Mouse (Mus musculus): Measurements from ENCODE around the gene March9. TPM values are rescaled to one million over a fixed set of nuclear protein-coding genes. Genes with fewer than 3 reads are reported as not detected.

Gene March9
- total and polyA plus RNA-seq, 3 experiments = 2.1 to 5.2 TPM; not detected in 1

DNA sequence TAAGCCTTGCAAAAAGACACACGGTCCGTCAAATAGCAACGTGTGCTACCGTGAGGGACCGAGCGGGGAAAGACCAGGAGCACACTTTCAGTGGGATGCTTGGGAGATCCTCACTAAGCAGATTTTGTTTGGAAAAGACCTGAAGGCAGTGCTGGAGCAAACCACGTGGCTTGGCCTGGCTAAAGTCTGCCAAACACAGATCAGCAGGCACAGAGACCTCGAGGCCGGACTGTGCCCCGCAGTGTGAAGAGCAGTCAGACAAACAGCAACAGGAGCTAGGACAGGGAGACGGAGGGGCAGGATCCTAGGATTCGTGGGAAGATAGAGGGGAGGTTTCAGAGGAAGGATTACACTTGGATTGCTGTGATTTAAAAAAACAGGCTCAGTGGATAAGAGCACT, 23.7 kb downstream of the March9 start:
- Histone ChIP-seq H3K36me3 (ENCODE audit: control insufficient read depth in 1 of 2, insufficient read depth in 2 of 2, low read length in 2 of 2) (no peaks in the 10 kb centered on the region), H3K79me2 (ENCODE audit: control insufficient read depth, insufficient read depth, low read length, poor library complexity) (no peaks in the 10 kb centered on the region; the same call in 1 of the 2 replicates), H3K4me3 (ENCODE audit: control insufficient read depth in 1 of 2, insufficient read depth in 1 of 2, low read depth in 2 of 2, low read length in 2 of 2) (no peak overlapping the region), H3K9ac (ENCODE audit: control insufficient read depth, low read depth, low read length, poor library complexity, severe bottlenecking) (no peak overlapping the region), H3K27me3 (ENCODE audit: control insufficient read depth in 1 of 2, insufficient read depth in 2 of 2, low read length in 2 of 2) (no peaks in the 10 kb centered on the region), H3K9me3 (replicated peaks; ENCODE audit: insufficient read depth, low read length) (no peaks in the 10 kb centered on the region), H3K27ac (ENCODE audit: control insufficient read depth, low read depth, low read length) (no peak overlapping the region), H3K4me1 (ENCODE audit: control insufficient read depth in 1 of 2, insufficient read depth in 2 of 2, low read length in 2 of 2) (0 out of 4 replicates have a peak, but pooled peaks cover 0 to under 1% of the 10 kb centered on the region in 2 experiments)
- TF ChIP-seq CHD1 (IDR thresholded peaks at IDR 0.05; ENCODE audit: low read depth, low read length) (no peak), ZC3H11A (IDR thresholded peaks at IDR 0.05; ENCODE audit: low read depth, low read length) (no peak), TBP (IDR thresholded peaks at IDR 0.05; ENCODE audit: low read depth, low read length) (no peak)
- DNase-seq (ENCODE audit: low read depth, low spot score) = no peak

- TF ChIP-seq BHLHE40 (IDR thresholded peaks at IDR 0.05; ENCODE audit: borderline replicate concordance, low read depth, low read length) (no peak), ELF1 (IDR thresholded peaks at IDR 0.05; ENCODE audit: low read depth, low read length) (no peak), POLR2AphosphoS2 (IDR thresholded peaks at IDR 0.05; ENCODE audit: low read length) (no peak), HCFC1 (IDR thresholded peaks at IDR 0.05; ENCODE audit: low read depth, low read length) (no peak), TBP (IDR thresholded peaks at IDR 0.05; ENCODE audit: low read depth, low read length) (no peak), USF2 (IDR thresholded peaks at IDR 0.05; ENCODE audit: borderline replicate concordance in 1 of 2, insufficient read depth in 1 of 2, low read depth in 1 of 2, low read length in 2 of 2) (no peak), POLR2AphosphoS5 (IDR thresholded peaks at IDR 0.05; ENCODE audit: borderline replicate concordance, low read depth, low read length) (no peak), NRF1 (IDR thresholded peaks at IDR 0.05; ENCODE audit: insufficient read depth, low read depth, low read length, poor library complexity, severe bottlenecking) (no peak), ZC3H11A (IDR thresholded peaks at IDR 0.05; ENCODE audit: low read depth, low read length) (no peak), MAFK (IDR thresholded peaks at IDR 0.05; ENCODE audit: borderline replicate concordance, low read depth, low read length) (no peak), TAL1 (IDR thresholded peaks at IDR 0.05; ENCODE audit: low read length) (no peak), ETS1 (IDR thresholded peaks at IDR 0.05; ENCODE audit: low read depth, low read length) (no peak), JUND (IDR thresholded peaks at IDR 0.05; ENCODE audit: low read depth, low read length) (no peak), MAZ (IDR thresholded peaks at IDR 0.05; ENCODE audit: low read depth, low read length) (no peak), MAX (IDR thresholded peaks at IDR 0.05; ENCODE audit: low read length) (no peak)
These were observed 26.7 kb downstream of the March9 start for GRCm38 (mm10) chr10:127033301-127033741.

More at GRCm38 (mm10) chr10:127033301-127033741, 26.7 kb downstream of the March9 start:
- H3K4me1 ChIP-seq (ENCODE audit: control insufficient read depth in 1 of 2, insufficient read depth in 2 of 2, low read length in 2 of 2) = peaks cover 0 to 9% of the 10 kb centered on the region in 2 experiments; a peak in 2 of 4 replicates
- H3K27ac ChIP-seq (ENCODE audit: control insufficient read depth, low read depth, low read length) = no peak overlapping the region
- H3K4me3 ChIP-seq (ENCODE audit: control insufficient read depth in 1 of 2, insufficient read depth in 1 of 2, low read depth in 2 of 2, low read length in 2 of 2) = no peak overlapping the region
- H3K36me3 ChIP-seq (ENCODE audit: control insufficient read depth in 1 of 2, insufficient read depth in 2 of 2, low read length in 2 of 2) = peaks cover under 1 to 10% of the 10 kb centered on the region in 2 experiments; a peak in 3 of 4 replicates
- H3K79me2 ChIP-seq (ENCODE audit: control insufficient read depth, insufficient read depth, low read length, poor library complexity) = peaks cover 12% of the 10 kb centered on the region
- no peaks in the 10 kb centered on the region for H3K27me3 ChIP-seq (ENCODE audit: control insufficient read depth in 1 of 2, insufficient read depth in 2 of 2, low read length in 2 of 2)
- no peak overlapping the region for H3K9ac ChIP-seq (ENCODE audit: control insufficient read depth, low read depth, low read length, poor library complexity, severe bottlenecking)
- no peaks in the 10 kb centered on the region for H3K9me3 ChIP-seq (replicated peaks; ENCODE audit: insufficient read depth, low read length)
- no peak for DNase-seq (ENCODE audit: low read depth, low spot score)
